Mouse (Mus musculus) 416B (cell line): ENCODE measurements around the gene Agps.
A peak's percentile ranks its signal among the peaks of the same experiment; 100 is the strongest.

ENCODE experiments used
- DNase-seq: peaks from one replicate; pipeline ENCODE4 v3.0.0; 2011; ENCODE audit warnings: low read depth

The Agps gene

DNA sequence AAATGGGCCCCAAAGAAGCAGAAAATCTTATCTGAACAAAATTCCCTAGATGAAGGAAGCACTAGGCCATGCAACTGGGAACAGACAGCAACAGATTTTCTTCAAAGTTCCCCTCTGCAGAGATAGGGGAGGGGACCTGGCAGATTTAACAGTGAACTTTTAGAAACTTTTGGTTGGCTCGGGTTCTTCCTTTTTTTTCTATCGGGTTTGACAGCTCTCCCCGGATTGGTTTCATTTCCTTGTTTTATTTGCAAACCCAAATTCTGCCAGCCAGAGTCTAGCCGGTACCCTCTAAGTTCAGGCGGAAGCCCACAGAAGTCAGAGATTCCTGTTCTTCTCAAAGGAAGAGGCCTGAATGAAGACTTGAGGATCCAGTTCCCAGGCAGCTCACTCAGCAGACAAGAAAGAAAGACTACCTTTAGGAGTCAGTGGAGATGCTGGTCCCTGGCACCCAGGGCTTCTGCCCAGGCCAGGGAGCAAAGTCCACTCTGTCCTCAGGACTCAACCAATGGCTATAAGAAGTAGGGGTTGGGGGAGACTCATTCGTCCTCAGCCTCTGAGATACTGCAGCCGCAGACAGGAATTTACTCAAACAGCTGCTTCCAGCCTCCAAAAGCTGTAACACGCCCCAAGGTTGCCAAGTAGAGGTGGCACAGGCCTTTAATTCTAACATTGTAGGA, 2.9 kb upstream of the Agps start:
- DNase-seq: peak; percentile 46

DNA sequence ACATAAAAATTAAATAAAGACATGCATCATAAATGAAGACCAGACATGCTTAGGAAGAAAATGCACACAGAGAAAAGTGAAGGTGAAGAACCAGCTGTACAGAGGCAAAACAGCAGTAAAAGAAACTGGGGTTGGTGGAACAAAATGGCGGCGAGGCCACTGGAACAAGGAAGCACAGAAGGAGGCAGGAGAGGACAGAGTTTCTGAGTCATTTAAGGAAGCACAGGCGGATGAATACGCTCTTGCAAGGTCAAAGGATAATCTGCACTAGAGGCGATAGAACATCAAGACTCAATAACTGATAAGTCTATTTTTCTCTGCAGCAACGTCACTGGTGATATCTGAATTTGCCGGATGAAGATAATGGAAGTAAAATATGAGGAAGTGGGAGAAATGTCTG, 1.7 kb upstream of the Agps start:
- no peak for DNase-seq

DNA sequence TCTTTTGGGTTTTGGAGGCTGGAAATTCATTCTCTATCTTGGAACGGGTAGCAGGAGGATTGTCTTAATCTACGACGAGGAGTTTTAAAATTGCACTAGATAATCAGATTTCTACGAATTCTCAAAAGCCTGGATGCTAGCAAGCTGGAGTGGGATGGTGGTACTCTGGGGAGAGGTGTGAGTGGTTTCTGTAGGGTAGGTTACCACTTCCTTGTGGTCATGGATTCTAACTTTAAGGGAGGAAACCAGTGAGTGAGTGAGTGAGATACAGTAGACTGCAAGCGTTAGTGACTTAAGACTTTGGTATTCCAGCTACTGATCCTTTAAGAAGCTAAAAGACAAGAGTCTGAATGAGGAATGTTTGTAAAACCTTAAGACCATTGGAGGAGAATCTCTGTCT, 804 bp downstream of the Agps start:
- peak; percentile 68 for DNase-seq

DNA sequence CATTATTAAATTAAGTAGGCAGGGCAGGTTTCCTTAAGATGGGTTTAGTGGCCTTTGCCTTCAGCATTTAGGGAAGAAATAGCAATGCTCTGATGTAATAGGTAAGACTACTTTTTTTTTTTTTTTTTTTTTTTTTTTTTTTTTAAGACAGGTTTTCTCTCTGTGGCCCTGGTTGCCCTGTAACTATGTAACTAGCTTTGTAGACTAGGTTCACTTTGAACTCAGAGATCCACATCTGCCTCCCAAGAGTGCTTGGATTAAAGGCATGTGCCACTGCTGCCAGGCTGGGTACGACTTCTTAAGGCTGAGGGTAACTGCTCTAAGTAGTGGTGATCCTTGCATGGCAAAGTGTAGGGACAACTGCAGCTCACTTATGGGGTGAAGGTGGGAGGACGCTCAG, 2.5 kb downstream of the Agps start:
- DNase-seq: no peak

DNA sequence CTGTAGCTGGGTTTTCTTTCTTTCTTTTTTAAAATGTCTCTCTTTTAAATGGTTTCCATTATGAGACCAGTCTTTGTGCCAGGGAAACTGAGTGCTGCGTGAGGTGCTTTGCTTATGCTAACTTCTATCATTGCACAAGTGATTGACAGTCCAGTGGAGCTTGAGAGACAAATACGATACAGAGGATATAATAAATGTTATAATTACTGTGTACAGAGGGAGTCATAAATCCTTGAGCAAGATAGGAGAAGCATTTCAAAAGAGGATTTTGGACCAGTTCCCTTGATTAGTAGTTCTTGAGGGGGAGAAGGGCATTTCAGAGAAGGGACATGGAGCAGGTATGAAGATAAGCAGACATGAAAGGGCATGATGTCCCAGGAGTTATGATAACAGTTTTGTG, 10.3 kb downstream of the Agps start:
- DNase-seq: no peak

DNA sequence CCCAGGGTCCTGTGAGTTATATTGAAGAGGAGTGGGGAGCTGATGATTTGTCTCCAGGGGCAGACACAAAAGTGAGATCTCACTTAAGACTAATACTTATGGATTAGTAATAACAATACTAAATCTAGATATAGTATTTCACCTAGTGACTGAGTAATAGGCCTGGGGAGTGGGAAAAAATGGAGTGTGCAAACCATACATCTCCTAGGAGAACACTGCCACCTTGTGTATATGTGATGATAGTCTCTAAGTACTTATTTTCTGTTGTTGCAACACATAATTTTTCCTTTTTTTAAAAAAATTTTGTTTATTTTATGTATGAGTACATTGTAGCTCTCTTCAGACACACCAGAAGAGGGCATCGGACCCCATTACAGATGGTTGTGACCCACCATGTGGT, 15.7 kb downstream of the Agps start:
- DNase-seq: peak; percentile 84

DNA sequence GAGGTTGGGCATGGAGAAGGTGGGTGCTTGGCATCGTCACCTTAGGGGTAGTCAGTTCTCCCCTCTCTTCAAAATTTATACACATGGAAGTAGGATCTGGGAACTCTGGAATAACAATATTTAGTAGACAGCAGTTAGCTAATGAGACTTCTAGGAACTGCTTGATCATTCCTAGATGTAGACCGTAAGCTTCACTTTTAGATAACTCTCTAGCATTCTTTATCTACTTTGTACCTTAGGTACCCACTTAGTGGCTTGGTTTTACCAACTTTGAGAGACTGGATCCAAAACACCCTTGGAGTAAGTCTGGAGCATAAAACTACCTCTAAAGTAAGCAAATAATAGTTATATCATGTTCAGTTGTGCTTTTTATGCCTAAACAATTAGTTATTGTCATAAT, 20.5 kb downstream of the Agps start:
- no peak for DNase-seq

DNA sequence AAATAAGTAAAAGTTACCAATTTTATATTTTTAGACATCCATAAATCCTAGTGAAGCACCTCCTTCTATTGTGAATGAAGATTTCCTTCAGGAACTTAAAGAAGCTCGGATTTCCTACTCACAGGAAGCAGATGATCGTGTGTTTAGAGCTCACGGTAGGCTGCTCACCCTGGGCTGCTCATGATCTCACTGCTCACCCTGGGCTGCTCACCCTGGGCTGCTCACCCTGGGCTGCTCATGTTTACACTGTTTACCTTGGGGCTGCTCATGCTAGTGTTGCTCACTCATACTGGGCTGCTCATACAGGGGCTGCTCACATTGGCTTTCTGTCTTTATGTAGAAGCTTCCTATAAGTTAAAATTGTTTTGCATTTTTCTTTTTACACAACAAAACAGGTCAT, 22.2 kb downstream of the Agps start:
- DNase-seq: no peak

DNA sequence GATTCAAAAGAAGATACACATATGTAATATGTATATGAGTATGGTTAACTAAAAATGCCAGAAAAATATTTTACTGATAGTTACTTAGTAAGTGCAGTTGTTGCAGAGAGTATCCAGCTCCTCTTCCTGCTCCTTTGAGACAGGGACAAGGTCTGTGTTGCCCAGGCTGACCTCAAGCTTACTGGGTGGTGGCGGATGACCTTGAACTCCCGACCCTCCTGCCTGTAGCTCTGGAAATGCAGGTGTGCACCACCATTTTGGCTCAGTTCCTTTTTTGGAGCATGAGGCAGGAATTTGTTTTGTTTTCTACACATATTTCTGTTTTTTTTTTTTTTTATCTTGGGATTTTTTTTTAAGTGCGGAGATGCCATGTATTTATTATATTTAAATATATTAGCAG, 29.1 kb downstream of the Agps start:
- DNase-seq: peak; percentile 37

DNA sequence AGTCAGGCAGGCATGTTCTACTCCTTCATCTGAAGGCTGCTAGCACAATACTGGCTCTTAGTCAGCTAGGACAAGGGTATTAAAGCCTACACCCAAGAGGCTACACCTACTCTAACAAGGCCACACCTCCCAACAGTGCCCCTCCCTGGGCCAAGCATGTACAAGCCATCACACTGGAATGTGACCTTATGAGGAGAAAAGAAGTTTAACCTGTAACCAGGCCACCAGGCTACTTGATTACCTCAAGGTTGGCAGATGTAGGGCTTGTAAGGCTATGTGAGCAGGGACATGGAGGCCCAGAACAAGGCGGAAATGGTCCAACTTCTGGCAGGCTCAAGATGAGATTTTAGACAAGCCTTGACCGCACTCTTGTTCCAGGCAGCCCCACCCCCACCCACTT, 37.6 kb downstream of the Agps start:
- DNase-seq: no peak

DNA sequence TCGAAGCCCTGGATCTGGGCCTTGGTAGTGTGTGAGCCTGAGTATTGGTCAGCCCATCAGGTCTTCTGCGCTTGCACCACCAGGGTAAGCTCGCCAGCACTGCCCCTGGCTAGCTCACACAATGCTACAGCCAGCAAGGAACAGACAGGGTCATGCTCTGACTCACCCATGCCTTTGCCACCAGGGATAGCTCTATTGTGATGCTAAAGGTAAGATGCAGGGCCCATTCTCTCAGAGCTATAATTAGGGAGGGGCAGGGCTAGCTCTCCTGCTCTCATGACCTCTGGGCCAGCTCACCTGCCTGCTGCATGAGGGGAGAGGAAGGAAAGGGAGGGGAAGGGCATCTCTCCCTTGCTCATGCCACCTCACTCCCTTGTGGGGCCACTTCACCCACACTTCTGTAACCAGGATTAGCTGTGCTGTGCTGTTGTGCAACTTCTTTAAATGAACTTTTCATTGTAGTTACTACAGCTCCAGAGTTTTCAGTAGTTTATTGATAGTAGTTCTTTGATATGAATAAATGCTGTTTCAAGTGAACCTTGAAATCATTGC, 42.1 kb downstream of the Agps start:
- peak; percentile 39 for DNase-seq

DNA sequence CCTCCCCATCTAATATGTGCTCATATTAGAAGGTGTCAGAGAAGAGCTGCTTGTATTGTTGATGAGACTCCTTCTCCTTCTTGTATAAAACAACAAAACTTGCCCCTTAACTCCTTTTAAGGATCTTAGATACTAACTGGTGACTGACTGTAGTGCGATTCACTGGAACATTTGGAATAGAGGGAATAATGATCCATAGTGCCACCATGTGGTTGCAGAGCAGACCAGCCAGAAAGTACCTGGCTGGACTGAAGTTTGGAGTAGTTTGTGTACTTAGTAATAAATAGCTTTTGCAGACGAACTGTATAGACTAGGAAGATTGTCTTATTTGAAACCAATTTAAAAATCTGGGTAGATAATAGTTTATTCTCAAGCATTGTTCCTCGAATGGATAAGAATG, 47.8 kb downstream of the Agps start:
- DNase-seq: peak; percentile 57

DNA sequence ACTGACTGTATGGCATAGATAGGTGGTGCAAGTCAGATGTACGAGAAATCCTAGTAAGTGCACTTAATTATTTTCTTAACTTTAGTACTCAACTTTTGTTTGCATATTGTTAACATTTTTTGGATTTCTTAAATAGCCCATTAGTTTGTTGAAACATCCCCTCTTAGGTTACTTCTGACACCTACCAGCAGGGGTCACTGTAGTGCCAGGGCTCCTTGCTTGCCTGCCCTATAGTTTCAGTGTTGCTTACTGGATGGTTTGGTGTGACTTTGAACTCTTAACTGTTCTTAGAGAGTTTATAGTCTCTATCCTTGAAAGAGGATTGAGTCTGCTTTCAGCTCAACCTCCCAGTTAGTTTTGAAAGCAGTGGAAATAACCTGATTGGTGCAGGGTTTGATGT, 51.6 kb downstream of the Agps start:
- DNase-seq: peak; percentile 82

DNA sequence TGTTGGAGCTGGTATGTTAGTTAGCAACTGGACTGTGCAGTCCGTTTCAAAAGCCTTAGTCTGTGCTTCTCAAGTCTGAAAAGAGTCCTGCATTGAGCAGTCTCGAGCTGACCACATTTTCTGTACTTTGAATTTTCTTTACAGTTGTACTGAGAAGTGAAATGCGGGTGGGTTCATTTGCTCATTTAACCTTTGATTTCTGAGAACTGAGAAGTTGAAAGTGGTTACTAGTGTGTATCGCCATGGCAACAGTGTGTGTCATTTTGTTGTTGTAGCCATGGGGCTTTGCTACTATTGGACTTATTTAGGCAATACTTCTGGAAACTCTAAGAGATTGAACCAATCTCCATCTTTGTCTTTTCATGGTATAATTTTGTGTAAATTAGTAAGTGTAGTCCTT, 60.0 kb downstream of the Agps start:
- peak; percentile 29 for DNase-seq

DNA sequence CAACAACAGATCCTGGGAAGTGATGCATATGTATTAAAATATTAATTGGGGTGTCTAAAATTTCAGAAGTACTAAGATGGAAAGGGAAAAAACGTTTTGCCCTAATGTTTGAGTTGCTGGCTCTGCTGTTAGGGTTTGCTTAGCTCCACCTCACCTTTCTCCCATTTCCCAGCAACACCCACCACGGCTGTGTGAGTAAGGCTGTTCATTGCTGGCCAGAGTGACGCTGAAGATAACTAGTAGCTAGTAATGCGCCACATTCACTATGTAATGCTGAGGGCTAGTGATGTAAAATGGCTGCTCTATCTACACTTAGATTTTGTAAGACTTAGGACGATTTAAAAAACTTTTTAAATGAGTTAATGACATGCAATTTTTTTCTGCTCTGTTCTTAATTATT, 63.7 kb downstream of the Agps start:
- DNase-seq: no peak

DNA sequence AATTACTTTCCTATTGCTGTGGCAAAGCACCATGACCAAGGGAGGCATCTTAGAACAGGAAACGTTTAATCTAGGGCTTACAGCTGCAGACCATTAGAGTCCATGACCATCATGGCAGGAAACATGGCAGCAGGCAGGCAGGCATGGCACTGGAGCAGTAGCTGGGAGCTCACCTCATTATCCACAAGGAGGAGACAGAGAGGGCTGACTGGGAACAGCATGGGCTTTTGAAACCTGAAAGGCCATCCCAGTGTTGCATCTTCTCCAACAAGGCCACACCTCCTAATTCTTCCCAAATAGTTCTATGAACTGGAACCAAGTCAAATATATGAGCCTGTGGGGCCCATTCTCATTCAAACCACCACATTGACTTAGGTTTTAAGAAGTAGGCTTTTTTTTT, 68.3 kb downstream of the Agps start:
- DNase-seq: peak; percentile 17

DNA sequence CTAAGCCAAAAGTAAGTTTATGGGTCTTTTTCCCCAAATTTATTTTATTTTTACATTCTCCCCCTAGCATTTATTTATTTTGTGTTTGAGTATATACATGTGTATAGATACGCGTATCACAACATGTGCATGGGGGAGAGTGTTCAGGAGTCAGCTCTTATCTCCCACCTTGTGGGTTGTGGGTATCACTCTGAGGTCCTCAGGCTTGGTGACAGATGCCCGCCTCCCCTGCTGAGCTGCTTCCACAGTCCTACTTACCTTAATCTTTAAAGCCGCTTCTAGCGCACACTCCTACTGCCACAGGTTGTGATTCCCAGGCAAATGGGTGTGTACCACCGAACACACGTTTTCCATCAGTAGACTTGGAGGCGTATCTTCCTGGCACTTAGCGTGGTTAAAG, 69.9 kb downstream of the Agps start:
- DNase-seq: no peak

DNA sequence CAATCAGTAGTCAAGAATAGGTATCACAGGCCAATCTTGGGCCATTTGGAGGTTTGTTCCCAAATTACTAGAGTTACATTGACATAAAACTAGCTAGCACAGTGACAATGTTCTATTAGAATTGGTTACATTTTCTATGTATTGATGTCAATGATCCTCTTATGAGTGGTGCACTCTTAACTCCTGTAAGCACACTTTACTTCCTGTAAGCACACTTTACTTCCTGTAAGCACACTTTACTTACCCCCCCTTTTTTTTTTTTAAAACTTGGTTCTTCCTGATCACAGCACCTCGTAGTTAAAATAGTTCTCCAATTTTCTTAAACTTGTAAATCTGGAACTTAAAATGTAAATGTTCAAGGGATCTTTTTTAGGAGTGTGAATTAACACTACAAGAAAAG, 75.2 kb downstream of the Agps start:
- no peak for DNase-seq

DNA sequence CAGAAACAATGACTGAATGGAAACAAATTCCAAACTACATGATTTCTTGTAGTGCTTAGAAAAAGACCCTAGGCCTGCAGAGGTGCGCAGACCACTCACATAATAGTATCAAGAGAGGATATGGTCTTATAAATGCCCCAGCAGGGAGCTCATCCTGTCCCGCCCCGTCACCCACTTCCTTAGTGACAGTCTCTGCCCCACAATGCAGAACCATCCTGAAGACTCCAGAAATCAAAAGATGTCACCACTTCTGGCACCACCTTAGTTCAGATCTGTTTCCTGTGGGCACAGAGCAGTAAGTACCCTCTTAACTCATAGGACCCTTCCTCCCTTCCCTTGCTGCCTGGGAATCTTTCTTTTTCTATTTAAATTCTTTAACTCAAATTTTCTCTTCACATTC, 83.1 kb downstream of the Agps start:
- no peak for DNase-seq

DNA sequence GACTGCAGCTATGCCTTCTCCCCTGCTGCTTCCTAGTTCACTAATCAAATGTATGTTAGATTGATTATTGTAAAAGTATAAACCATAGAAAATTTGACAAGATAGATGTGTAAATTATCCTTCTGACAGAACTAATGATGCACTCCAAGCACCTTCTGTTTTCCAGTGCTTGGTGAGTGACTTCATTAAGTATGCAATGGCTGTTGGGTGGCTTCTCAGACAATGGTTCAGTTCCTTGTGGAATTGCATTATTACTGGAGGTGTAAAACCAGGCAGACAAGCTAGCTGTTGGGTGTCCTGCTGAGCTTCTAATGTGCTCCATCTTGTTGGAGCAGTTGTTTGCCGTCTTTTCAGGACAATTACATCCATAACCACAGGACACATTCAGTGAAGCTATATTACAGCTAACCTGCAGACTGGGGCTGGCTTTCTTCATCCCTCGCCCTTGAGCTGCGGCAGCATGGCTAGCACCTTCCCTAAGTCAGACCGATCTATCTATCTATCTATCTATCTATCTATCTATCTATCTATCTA, 91.9 kb downstream of the Agps start:
- no peak for DNase-seq

DNA sequence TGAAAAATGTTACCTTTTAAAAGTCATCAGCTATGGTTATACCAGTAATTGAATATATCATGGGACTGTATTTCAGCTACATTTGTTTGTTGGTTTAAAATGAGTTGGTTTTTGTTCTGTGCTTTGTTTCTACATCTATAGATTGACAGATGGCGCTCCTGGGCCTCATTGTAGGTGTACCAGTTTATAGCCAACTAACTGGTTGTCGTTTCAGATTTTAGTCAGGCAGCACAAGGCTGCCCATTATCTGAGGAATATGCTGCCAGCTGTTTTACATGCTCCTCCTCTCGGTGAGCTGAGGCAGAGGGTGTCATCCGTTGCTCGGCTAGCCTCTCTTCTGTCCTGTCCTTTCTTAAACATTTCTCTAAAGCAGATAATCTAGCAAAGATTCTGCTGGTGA, 94.1 kb downstream of the Agps start:
- DNase-seq: no peak

DNA sequence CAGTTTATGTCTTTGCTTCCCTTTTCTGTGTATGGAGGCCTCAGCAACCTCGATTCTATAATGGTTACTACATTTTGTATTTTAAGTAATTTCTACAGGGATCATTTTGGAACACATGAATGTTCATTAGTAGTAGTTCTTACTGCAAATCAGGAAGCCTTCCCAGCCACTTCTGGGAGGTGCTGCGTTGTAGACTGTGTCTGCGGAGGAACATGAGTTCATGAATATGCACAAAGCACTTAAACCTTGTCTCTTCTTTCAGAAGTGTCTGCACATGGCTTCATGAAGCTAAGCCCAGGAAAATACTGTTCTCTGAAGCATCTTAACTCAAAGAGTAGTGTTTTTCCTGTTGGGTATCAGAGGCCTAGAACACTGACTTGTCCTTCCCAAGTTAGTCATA, 96.0 kb downstream of the Agps start:
- no peak for DNase-seq

DNA sequence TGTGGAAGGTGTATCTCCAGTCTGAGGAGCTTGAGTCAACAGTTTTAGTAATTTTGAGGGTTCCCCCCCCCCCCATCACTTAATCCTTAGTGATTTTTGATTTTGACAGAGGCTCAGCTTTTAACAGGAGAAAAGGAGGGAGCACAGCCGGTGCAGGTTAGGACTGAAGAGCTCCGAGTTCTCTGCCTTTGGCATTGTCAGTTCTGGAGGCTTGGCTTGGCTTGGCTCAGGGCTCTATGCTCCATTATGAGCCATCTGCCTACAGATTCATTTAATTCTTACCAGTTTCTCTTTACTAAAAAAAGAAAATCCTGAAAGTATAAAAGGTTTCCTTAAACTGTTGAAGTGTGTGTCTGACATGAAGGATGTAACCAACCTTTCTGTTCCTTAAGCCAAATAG, 97.2 kb downstream of the Agps start:
- no peak for DNase-seq

DNA sequence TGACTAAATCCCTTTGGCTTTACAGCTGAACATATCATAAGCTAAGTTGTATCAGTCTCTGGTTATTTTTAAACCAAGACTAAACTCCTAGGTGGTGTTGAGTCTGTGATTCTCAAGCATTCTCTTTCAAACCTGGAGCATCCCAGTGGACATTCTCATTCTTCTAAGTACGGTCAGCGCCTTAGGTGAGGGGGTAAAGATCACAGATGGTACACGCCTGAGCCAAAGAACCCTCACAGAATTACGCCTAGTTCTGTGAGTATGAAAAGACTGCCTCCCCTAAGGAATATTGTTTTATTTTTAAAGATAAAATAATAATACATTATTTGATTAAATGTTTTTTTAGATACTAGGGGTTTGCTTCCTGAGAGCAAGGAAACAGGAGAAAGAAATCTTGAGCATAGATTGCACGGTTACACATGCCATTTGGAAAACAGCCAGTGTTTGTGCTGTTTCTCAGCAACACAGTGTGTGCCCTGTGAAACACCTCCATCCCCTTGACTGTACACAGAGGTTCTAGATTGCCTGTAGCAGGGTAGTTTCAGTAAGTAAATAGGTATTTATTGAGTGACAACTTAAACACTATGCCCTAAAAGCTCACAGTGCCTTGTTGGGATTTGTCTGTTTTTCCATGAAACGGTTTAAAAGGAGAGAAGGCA, 97.9 kb downstream of the Agps start:
- DNase-seq: no peak
